Mouse (Mus musculus): Measurements from ENCODE around the gene Trip4. TPM values are rescaled to one million over a fixed set of nuclear protein-coding genes. Genes with fewer than 3 reads are reported as not detected.

The Trip4 gene
- total RNA-seq, 1 experiment: 18.6 TPM

GRCm38 (mm10) chr9:65822011-65822410 lies 86.6 kb downstream of the Trip4 start:
- Histone ChIP-seq H3K27ac (ENCODE audit: insufficient read depth, low read depth, low read length, poor library complexity, severe bottlenecking) (no peak overlapping the region), H3K36me3 (ENCODE audit: control insufficient read depth, insufficient read depth, low read length, poor library complexity, severe bottlenecking) (no peaks in the 10 kb centered on the region), H3K9me3 (ENCODE audit: control insufficient read depth, insufficient read depth, low read depth, low read length) (no peaks in the 10 kb centered on the region), H3K4me1 (ENCODE audit: control insufficient read depth in 2 of 2, insufficient read depth in 2 of 2, low read length in 2 of 2, poor library complexity in 1 of 2) (peaks cover 2 to 4% of the 10 kb centered on the region in 2 experiments; a peak in 3 of 4 replicates), H3K9ac (ENCODE audit: insufficient read depth, low read depth, low read length, poor library complexity, severe bottlenecking) (no peak overlapping the region), H3K4me3 (ENCODE audit: insufficient read depth in 1 of 2, low read depth in 1 of 2, low read length in 2 of 2, poor library complexity in 1 of 2, severe bottlenecking in 1 of 2) (no peak overlapping the region)
- no peak for TF ChIP-seq HCFC1 (IDR thresholded peaks at IDR 0.05; ENCODE audit: borderline replicate concordance, insufficient read depth, low read length)
- no peak for TF ChIP-seq MAFK (IDR thresholded peaks at IDR 0.05; ENCODE audit: insufficient read depth, low read depth, low read length)
- TF ChIP-seq CHD2 (IDR thresholded peaks at IDR 0.05; ENCODE audit: low read depth, low read length): no peak
- TF ChIP-seq ZNF384 (IDR thresholded peaks at IDR 0.05; ENCODE audit: low read depth, low read length): no peak
- TF ChIP-seq ZC3H11A (IDR thresholded peaks at IDR 0.05; ENCODE audit: borderline replicate concordance, low read depth, low read length): no peak
- in situ Hi-C loops (cut with MboI; ENCODE audit: low sequenced_read_pairs in 2 of 2, unreplicated experiment in 2 of 2): no loop called here
- DNase-seq (ENCODE audit: low read depth, low spot score): no peak

- H3K36me3 ChIP-seq (ENCODE audit: control insufficient read depth, insufficient read depth, low read length, poor library complexity, severe bottlenecking): no peaks in the 10 kb centered on the region
- no peak overlapping the region for H3K4me3 ChIP-seq (ENCODE audit: insufficient read depth in 1 of 2, low read depth in 1 of 2, low read length in 2 of 2, poor library complexity in 1 of 2, severe bottlenecking in 1 of 2)
- peaks cover 0 to 2% of the 10 kb centered on the region in 2 experiments; a peak in 1 of 4 replicates for H3K4me1 ChIP-seq (ENCODE audit: control insufficient read depth in 2 of 2, insufficient read depth in 2 of 2, low read length in 2 of 2, poor library complexity in 1 of 2)
- DNase-seq (ENCODE audit: low read depth, low spot score): no peak
- H3K27ac ChIP-seq (ENCODE audit: insufficient read depth, low read depth, low read length, poor library complexity, severe bottlenecking): no peak overlapping the region
- no peak overlapping the region for H3K9ac ChIP-seq (ENCODE audit: insufficient read depth, low read depth, low read length, poor library complexity, severe bottlenecking)
- TF ChIP-seq CHD2 (IDR thresholded peaks at IDR 0.05; ENCODE audit: low read depth, low read length) (no peak), HCFC1 (IDR thresholded peaks at IDR 0.05; ENCODE audit: borderline replicate concordance, insufficient read depth, low read length) (no peak), ZC3H11A (IDR thresholded peaks at IDR 0.05; ENCODE audit: borderline replicate concordance, low read depth, low read length) (no peak), MAFK (IDR thresholded peaks at IDR 0.05; ENCODE audit: insufficient read depth, low read depth, low read length) (no peak), ZNF384 (IDR thresholded peaks at IDR 0.05; ENCODE audit: low read depth, low read length) (no peak)
- H3K9me3 ChIP-seq (ENCODE audit: control insufficient read depth, insufficient read depth, low read depth, low read length): no peaks in the 10 kb centered on the region
- in situ Hi-C loops (cut with MboI; ENCODE audit: low sequenced_read_pairs in 2 of 2, unreplicated experiment in 2 of 2): no loop called here
Measured at GRCm38 (mm10) chr9:65820301-65820700, 88.3 kb downstream of the Trip4 start.

DNA sequence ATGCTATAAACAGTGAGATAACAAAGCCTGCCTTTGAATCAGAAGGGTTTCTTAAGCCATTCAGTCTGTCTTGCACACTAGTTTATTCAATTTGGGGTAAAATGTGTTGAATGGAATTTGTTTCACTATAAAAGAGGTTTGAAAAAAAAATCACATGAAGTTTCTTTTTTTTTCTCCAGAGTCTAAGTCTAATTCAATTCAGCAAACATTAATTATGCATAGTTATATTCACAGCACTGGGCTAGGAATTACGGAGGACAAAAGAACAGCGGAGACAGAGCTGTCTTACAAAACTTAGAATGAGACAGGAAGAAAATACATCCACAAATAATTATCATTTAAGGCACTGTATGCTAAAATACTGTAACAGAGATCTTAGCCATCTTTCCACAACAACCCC lies 90.2 kb downstream of the Trip4 start:
- TF ChIP-seq ZC3H11A (IDR thresholded peaks at IDR 0.05; ENCODE audit: borderline replicate concordance, low read depth, low read length): no peak
- no peak for TF ChIP-seq MAFK (IDR thresholded peaks at IDR 0.05; ENCODE audit: insufficient read depth, low read depth, low read length)
- TF ChIP-seq HCFC1 (IDR thresholded peaks at IDR 0.05; ENCODE audit: borderline replicate concordance, insufficient read depth, low read length): no peak
- no peak for TF ChIP-seq ZNF384 (IDR thresholded peaks at IDR 0.05; ENCODE audit: low read depth, low read length)
- TF ChIP-seq CHD2 (IDR thresholded peaks at IDR 0.05; ENCODE audit: low read depth, low read length): no peak
- in situ Hi-C loops (cut with MboI; ENCODE audit: low sequenced_read_pairs in 2 of 2, unreplicated experiment in 2 of 2): no loop called here
- no peak for DNase-seq (ENCODE audit: low read depth, low spot score)

DNA sequence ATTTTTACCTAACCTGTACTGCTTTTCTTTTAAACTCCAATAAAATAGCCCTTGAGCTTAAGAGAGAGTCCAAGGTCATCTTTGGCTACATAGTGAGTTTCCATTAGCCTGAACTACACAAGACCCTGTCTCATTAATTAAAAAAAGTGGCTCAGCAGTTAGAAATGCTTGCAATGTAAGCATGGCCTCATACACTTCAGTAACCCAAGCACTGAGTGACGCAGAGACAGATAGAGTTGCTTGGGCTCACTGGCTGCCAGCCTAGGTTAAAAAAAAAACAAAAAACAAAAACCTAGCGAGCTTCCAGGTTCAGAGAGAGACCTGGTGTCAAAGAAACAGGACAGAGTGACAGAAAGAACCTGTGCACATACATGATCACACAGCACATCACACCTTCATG lies 95.8 kb downstream of the Trip4 start:
- no peak overlapping the region for H3K9ac ChIP-seq (ENCODE audit: insufficient read depth, low read depth, low read length, poor library complexity, severe bottlenecking)
- no peak for DNase-seq (ENCODE audit: low read depth, low spot score)
- TF ChIP-seq ZNF384 (IDR thresholded peaks at IDR 0.05; ENCODE audit: low read depth, low read length) (no peak), HCFC1 (IDR thresholded peaks at IDR 0.05; ENCODE audit: borderline replicate concordance, insufficient read depth, low read length) (no peak), CHD2 (IDR thresholded peaks at IDR 0.05; ENCODE audit: low read depth, low read length) (no peak), ZC3H11A (IDR thresholded peaks at IDR 0.05; ENCODE audit: borderline replicate concordance, low read depth, low read length) (no peak), MAFK (IDR thresholded peaks at IDR 0.05; ENCODE audit: insufficient read depth, low read depth, low read length) (no peak)
- H3K36me3 ChIP-seq (ENCODE audit: control insufficient read depth, insufficient read depth, low read length, poor library complexity, severe bottlenecking): no peaks in the 10 kb centered on the region
- in situ Hi-C loops (cut with MboI; ENCODE audit: low sequenced_read_pairs in 2 of 2, unreplicated experiment in 2 of 2): no loop called here
- no peaks in the 10 kb centered on the region for H3K9me3 ChIP-seq (ENCODE audit: control insufficient read depth, insufficient read depth, low read depth, low read length)
- H3K27ac ChIP-seq (ENCODE audit: insufficient read depth, low read depth, low read length, poor library complexity, severe bottlenecking): no peak overlapping the region
- no peak overlapping the region for H3K4me3 ChIP-seq (ENCODE audit: insufficient read depth in 1 of 2, low read depth in 1 of 2, low read length in 2 of 2, poor library complexity in 1 of 2, severe bottlenecking in 1 of 2)
- H3K4me1 ChIP-seq (ENCODE audit: control insufficient read depth in 2 of 2, insufficient read depth in 2 of 2, low read length in 2 of 2, poor library complexity in 1 of 2): peaks cover 0 to 2% of the 10 kb centered on the region in 2 experiments; a peak in 1 of 4 replicates

More for the DNA sequence above, 90.2 kb downstream of the Trip4 start:
- Histone ChIP-seq H3K4me3 (ENCODE audit: insufficient read depth in 1 of 2, low read depth in 1 of 2, low read length in 2 of 2, poor library complexity in 1 of 2, severe bottlenecking in 1 of 2) (no peak overlapping the region), H3K9me3 (ENCODE audit: control insufficient read depth, insufficient read depth, low read depth, low read length) (no peaks in the 10 kb centered on the region), H3K9ac (ENCODE audit: insufficient read depth, low read depth, low read length, poor library complexity, severe bottlenecking) (no peak overlapping the region), H3K36me3 (ENCODE audit: control insufficient read depth, insufficient read depth, low read length, poor library complexity, severe bottlenecking) (no peaks in the 10 kb centered on the region), H3K27ac (ENCODE audit: insufficient read depth, low read depth, low read length, poor library complexity, severe bottlenecking) (no peak overlapping the region), H3K4me1 (ENCODE audit: control insufficient read depth in 2 of 2, insufficient read depth in 2 of 2, low read length in 2 of 2, poor library complexity in 1 of 2) (peaks cover 0 to 2% of the 10 kb centered on the region in 2 experiments; a peak in 1 of 4 replicates)

GRCm38 (mm10) chr9:65811784-65812183 lies 96.8 kb downstream of the Trip4 start:
- no peak for DNase-seq (ENCODE audit: low read depth, low spot score)
- Histone ChIP-seq H3K9ac (ENCODE audit: insufficient read depth, low read depth, low read length, poor library complexity, severe bottlenecking) (no peak overlapping the region), H3K27ac (ENCODE audit: insufficient read depth, low read depth, low read length, poor library complexity, severe bottlenecking) (no peak overlapping the region), H3K4me3 (ENCODE audit: insufficient read depth in 1 of 2, low read depth in 1 of 2, low read length in 2 of 2, poor library complexity in 1 of 2, severe bottlenecking in 1 of 2) (no peak overlapping the region), H3K9me3 (ENCODE audit: control insufficient read depth, insufficient read depth, low read depth, low read length) (no peaks in the 10 kb centered on the region), H3K4me1 (ENCODE audit: control insufficient read depth in 2 of 2, insufficient read depth in 2 of 2, low read length in 2 of 2, poor library complexity in 1 of 2) (peaks cover 0 to 2% of the 10 kb centered on the region in 2 experiments; a peak in 1 of 4 replicates), H3K36me3 (ENCODE audit: control insufficient read depth, insufficient read depth, low read length, poor library complexity, severe bottlenecking) (no peaks in the 10 kb centered on the region)
- no peak for TF ChIP-seq ZNF384 (IDR thresholded peaks at IDR 0.05; ENCODE audit: low read depth, low read length)
- no peak for TF ChIP-seq HCFC1 (IDR thresholded peaks at IDR 0.05; ENCODE audit: borderline replicate concordance, insufficient read depth, low read length)
- no peak for TF ChIP-seq CHD2 (IDR thresholded peaks at IDR 0.05; ENCODE audit: low read depth, low read length)
- TF ChIP-seq ZC3H11A (IDR thresholded peaks at IDR 0.05; ENCODE audit: borderline replicate concordance, low read depth, low read length): no peak
- no peak for TF ChIP-seq MAFK (IDR thresholded peaks at IDR 0.05; ENCODE audit: insufficient read depth, low read depth, low read length)
- in situ Hi-C loops (cut with MboI; ENCODE audit: low sequenced_read_pairs in 2 of 2, unreplicated experiment in 2 of 2): no loop called here

All from ES-E14 (cell line).